Mouse (Mus musculus) liver, adult 2 months (tissue): ENCODE data around the gene Gm17949. TPM values are rescaled to one million over a fixed set of nuclear protein-coding genes. Genes with fewer than 3 reads are reported as not detected.

Experiments
- DNase-seq: peaks from one replicate; pipeline ENCODE4 v3.0.0-alpha.2; 2011; ENCODE audit warnings: low read depth, low spot score; ENCODE audit errors: extremely low read depth
- H3K27ac ChIP-seq: fragments of 200-500 bp; replicated peaks from 2 replicates; pipeline ENCODE4 v1.5.1; 2012; ENCODE audit warnings: low read depth, mild to moderate bottlenecking, control low read depth, inconsistent platforms, low read length; ENCODE audit not compliant: insufficient read depth
- H3K27me3 ChIP-seq: fragments of 200-500 bp; 2 replicates; pipeline ENCODE4 v1.6.1; 2012; ENCODE audit warnings: mild to moderate bottlenecking, moderate library complexity, low read length, inconsistent platforms; ENCODE audit not compliant: control insufficient read depth, insufficient read depth
- H3K36me3 ChIP-seq: fragments of 200-500 bp; 2 replicates; pipeline ENCODE4 v1.6.1; 2012; ENCODE audit warnings: low read length, inconsistent platforms; ENCODE audit not compliant: control insufficient read depth, insufficient read depth
- H3K4me1 ChIP-seq: fragments of 200-500 bp; 2 replicates; pipeline ENCODE4 v1.6.1; 2011; ENCODE audit warnings: low read length; ENCODE audit not compliant: control insufficient read depth, insufficient read depth
- H3K4me3 ChIP-seq: fragments of 200-500 bp; 2 replicates; pipeline ENCODE4 v1.5.1; 2011; ENCODE audit warnings: low read depth, mild to moderate bottlenecking, control low read depth, low read length, moderate library complexity; ENCODE audit not compliant: insufficient read depth
- H3K79me2 ChIP-seq: fragments of 200-500 bp; 2 replicates; pipeline ENCODE4 v1.6.1; 2012; ENCODE audit warnings: inconsistent platforms, mild to moderate bottlenecking, low read length, moderate library complexity; ENCODE audit not compliant: control insufficient read depth, insufficient read depth
- H3K9ac ChIP-seq: fragments of 200-500 bp; 2 replicates; pipeline ENCODE4 v1.6.1; 2012; ENCODE audit warnings: low read depth, mild to moderate bottlenecking, control low read depth, inconsistent platforms, low read length
- CTCF ChIP-seq: fragments of 200-500 bp; IDR thresholded peaks from 2 replicates; pipeline ENCODE4 v1.5.1; 2011; ENCODE audit warnings: low read depth, low read length, control low read depth
- POLR2A ChIP-seq: fragments of 200-500 bp; IDR thresholded peaks from 2 replicates; pipeline ENCODE4 v1.6.1; 2011; ENCODE audit warnings: low read length, control low read depth; ENCODE audit not compliant: insufficient read depth; ENCODE audit errors: extremely low read depth
- WGBS: fragments of 180-500 bp; shearing (Covaris S2); methylation state at CpG from one replicate; pipeline ENCODE4 v1.1.7; 2018; 5-methylcytosine and 5-hydroxymethylcytosine counted together
- polyA plus RNA-seq: library from polyadenylated mRNA; depleted of rRNA; stranded (reverse); fragments of >200 nt; gene quantifications from 2 replicates; pipeline ENCODE4 v1.2.3, GENCODE M21; 2012
- total RNA-seq: library from RNA; depleted of rRNA; stranded (reverse); fragments of >200 nt; gene quantifications from 2 replicates; pipeline ENCODE4 v1.2.3, GENCODE M21; 2014

Gene Gm17949
- total and polyA plus RNA-seq, 2 experiments = not detected

GRCm38 (mm10) chr17:57020960-57021359 is 9.7 kb downstream of the Gm17949 start:
- Histone ChIP-seq H3K27me3 (no peaks in the 10 kb centered on the region), H3K27ac (no peak overlapping the region), H3K79me2 (no peaks in the 10 kb centered on the region), H3K4me1 (no peaks in the 10 kb centered on the region), H3K9ac (no peak overlapping the region), H3K4me3 (no peak overlapping the region), H3K36me3 (peaks cover 22% of the 10 kb centered on the region)
- no peak for DNase-seq
- WGBS = 87% methylated on average over 5 of the region's 5 CpGs
- TF ChIP-seq POLR2A = no peak
- TF ChIP-seq CTCF = no peak

- Histone ChIP-seq H3K4me3 (no peak overlapping the region), H3K9ac (no peak overlapping the region), H3K27ac (no peak overlapping the region)
These were observed 16.2 kb downstream of the Gm17949 start for GRCm38 (mm10) chr17:57027471-57027870.

GRCm38 (mm10) chr17:57029691-57030090 is 18.4 kb downstream of the Gm17949 start:
- peaks cover 13% of the 10 kb centered on the region for H3K36me3 ChIP-seq
- peaks cover 8% of the 10 kb centered on the region for H3K79me2 ChIP-seq
- H3K9ac ChIP-seq = no peak overlapping the region
- H3K4me1 ChIP-seq = peaks cover 8% of the 10 kb centered on the region; the same call in 1 of the 2 replicates
- H3K27me3 ChIP-seq = no peaks in the 10 kb centered on the region
- peak; percentile 36 for DNase-seq
- 19% methylated on average over 8 of the region's 8 CpGs for WGBS
- no peak overlapping the region for H3K4me3 ChIP-seq
- TF ChIP-seq POLR2A (no peak), CTCF (no peak)
- no peak overlapping the region for H3K27ac ChIP-seq

More at GRCm38 (mm10) chr17:57027471-57027870, 16.2 kb downstream of the Gm17949 start:
- Histone ChIP-seq H3K27me3 (no peaks in the 10 kb centered on the region), H3K4me1 (peaks cover 8% of the 10 kb centered on the region; the same call in 1 of the 2 replicates), H3K79me2 (peaks cover 8% of the 10 kb centered on the region), H3K36me3 (peaks cover 27% of the 10 kb centered on the region)
- no peak for TF ChIP-seq CTCF
- TF ChIP-seq POLR2A = no peak
- WGBS = 87% methylated on average over 4 of the region's 4 CpGs
- no peak for DNase-seq

- H3K27ac ChIP-seq = peak within 1 kb of the TSS; percentile 79
- H3K79me2 ChIP-seq = peaks cover 8% of the 10 kb centered on the region
- H3K36me3 ChIP-seq = peaks cover 8% of the 10 kb centered on the region
- H3K9ac ChIP-seq = peak within 1 kb of the TSS; percentile 89
- TF ChIP-seq CTCF (no peak), POLR2A (peak; percentile 66; the same call in 1 of the 2 replicates)
- H3K4me1 ChIP-seq = peaks cover 8% of the 10 kb centered on the region; the same call in 1 of the 2 replicates
- H3K27me3 ChIP-seq = no peaks in the 10 kb centered on the region
- DNase-seq = no peak
- 2% methylated on average over 92 of the region's 99 CpGs for WGBS
- H3K4me3 ChIP-seq = peak within 1 kb of the TSS; percentile 74
These were observed 19.8 kb downstream of the Gm17949 start, which contains the start of gene Khsrp for GRCm38 (mm10) chr17:57030931-57031660. Gene Khsrp (minus strand): TSS chr17:57031522.

GRCm38 (mm10) chr17:57031661-57032420 is 20.6 kb downstream of the Gm17949 start:
- TF ChIP-seq CTCF (0 out of 2 replicates have a peak, but pooled peaks have one; percentile 4), POLR2A (peak; percentile 93)
- DNase-seq = peak; percentile 100

More at GRCm38 (mm10) chr17:57031661-57032420, 20.6 kb downstream of the Gm17949 start:
- Histone ChIP-seq H3K27me3 (no peaks in the 10 kb centered on the region), H3K27ac (peak overlapping the region; percentile 79), H3K4me3 (peak overlapping the region; percentile 58), H3K9ac (peak overlapping the region; percentile 69), H3K79me2 (peaks cover 8% of the 10 kb centered on the region), H3K36me3 (peaks cover 2% of the 10 kb centered on the region), H3K4me1 (peaks cover 8% of the 10 kb centered on the region; the same call in 1 of the 2 replicates)
- under 1% methylated on average over 38 of the region's 38 CpGs for whole genome bisulfite sequencing
